Mouse (Mus musculus): ENCODE measurements around the gene Rbp3.

DNA sequence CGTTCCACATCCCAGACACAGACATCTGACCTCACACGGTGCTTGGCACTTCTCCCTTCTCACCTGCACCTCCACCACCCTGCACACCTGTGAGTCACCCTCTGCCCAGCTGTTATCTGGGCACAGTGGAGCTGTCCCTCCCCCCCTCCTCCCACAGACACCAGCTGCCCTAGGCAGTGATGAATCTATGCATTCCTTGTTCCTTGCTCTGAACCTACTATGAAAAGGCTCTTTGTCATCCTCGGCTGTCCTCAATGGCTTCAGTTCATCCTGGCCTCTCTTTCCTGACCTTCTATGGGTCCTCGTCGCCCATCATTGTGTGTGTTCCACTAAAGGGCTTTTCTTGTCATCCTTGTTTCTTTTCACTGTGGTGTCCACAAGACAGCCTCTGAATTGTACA is 20.9 kb downstream of the Rbp3 start:
- no peak for TF ChIP-seq POLR2A (IDR thresholded peaks at IDR 0.05; ENCODE audit: low read depth, low read length)
- no peak for TF ChIP-seq CTCF (IDR thresholded peaks at IDR 0.05; ENCODE audit: extremely low read depth, insufficient read length, insufficient replicate concordance, low read depth, low read length)

Data from small intestine, adult 2 months (tissue).